Mouse (Mus musculus) frontal cortex, postnatal 10 days (tissue): ENCODE measurements at regions not wholly inside any gene's neighbourhood (a gene's known extent, or its start where the extent isn't known, plus 50 kb on each side); places are given as distances from the start of the nearest gene placed in this dataset.
A peak's percentile ranks its signal among the peaks of the same experiment; 100 is the strongest.
"Not testable (repeated sequence)": the region's sequence is repeated elsewhere in the genome, so short reads cannot be mapped to it uniquely, and the experiment has no call there.

Experiments used
- DNase-seq, 2 experiments: peaks; one replicate each; pipeline ENCODE4 v3.0.0; 2022; ENCODE audit warnings: low spot score in 2 of 2, mixed read lengths in 1 of 2

DNA sequence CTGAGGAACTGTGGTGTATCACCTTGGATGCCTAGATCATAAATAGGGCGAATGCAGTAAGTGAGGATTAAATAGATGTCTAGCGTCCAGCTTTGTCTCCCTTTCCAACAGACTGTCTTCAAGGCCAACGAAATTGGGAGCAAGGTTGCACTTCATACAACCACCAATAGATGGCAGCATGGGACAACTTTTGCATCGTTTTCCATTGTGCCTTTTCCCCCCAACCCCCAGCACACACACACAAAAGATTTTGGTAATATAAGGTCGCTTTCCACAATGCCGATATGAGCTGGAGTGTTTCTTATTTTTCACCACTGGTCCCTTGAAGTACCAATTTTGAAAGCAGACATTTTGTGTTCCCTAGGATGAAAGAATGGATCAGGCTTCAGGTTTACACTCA, 304.7 kb downstream of the BC048507 start:
- DNase-seq = peak; percentile 4 to 17

DNA sequence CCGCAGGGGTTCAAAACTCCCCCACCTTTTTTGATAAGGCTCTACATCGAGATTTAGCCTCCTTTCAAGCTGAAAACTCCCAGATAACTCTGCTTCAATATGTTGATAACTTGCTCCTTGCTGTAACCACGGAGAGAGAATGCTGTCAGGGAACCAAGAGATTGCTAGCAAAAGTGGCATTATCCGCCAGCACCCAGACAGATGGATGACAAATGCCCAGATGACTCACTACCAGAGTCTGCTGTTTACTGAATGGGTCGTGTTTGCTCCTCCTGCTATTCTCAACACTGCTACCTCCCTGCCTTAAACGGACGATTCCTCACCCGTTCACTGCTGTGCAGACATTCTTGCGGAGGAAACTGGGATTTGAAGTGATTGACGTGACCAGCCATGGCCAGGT, 310.3 kb downstream of the BC048507 start:
- DNase-seq = not testable (repeated sequence)
